Mouse (Mus musculus): ENCODE measurements at regions not wholly inside any gene's neighbourhood (a gene's known extent, or its start where the extent isn't known, plus 50 kb on each side); places are given as distances from the start of the nearest gene placed in this dataset.

GRCm38 (mm10) chr17:50442062-50442461 lies 67.1 kb upstream of the Plcl2 start:
- DNase-seq = no peak

GRCm38 (mm10) chr17:50442905-50443304 lies 66.3 kb upstream of the Plcl2 start:
- no peak for DNase-seq

- DNase-seq = no peak
Measured at GRCm38 (mm10) chr17:50443376-50444022, 65.7 kb upstream of the Plcl2 start.

GRCm38 (mm10) chr17:50444023-50444389 lies 65.2 kb upstream of the Plcl2 start:
- DNase-seq = no peak

GRCm38 (mm10) chr17:50448693-50449092 lies 60.5 kb upstream of the Plcl2 start:
- peak; percentile 30 for DNase-seq

- no peak for DNase-seq
Measured at GRCm38 (mm10) chr17:50451606-50452005, 57.6 kb upstream of the Plcl2 start.

GRCm38 (mm10) chr17:50453524-50453923 lies 55.7 kb upstream of the Plcl2 start:
- DNase-seq = no peak

GRCm38 (mm10) chr17:50453956-50454355 lies 55.2 kb upstream of the Plcl2 start:
- DNase-seq = no peak

GRCm38 (mm10) chr17:50454917-50455316 lies 54.3 kb upstream of the Plcl2 start:
- no peak for DNase-seq

GRCm38 (mm10) chr17:50455719-50456118 lies 53.5 kb upstream of the Plcl2 start:
- no peak for DNase-seq

- DNase-seq = no peak
Measured at GRCm38 (mm10) chr17:50457053-50457697, 52.0 kb upstream of the Plcl2 start.

- no peak for DNase-seq
Measured at GRCm38 (mm10) chr17:50458232-50458631, 51.0 kb upstream of the Plcl2 start.
